In genomic region chr13:70344311-70344710, GRCm38 (mm10) we compare ENCODE assay signal across 23 mouse cellular contexts.
DNase-seq lines count a peak whose midpoint lies in the region; ATAC-seq and TF ChIP-seq lines count a peak whose summit lies in the region.
"Had no signal": no experiment of that assay in that cellular context is flagged by ENCODE, and none has a peak within 500 bp of the region (broad histone marks: within the 10 kb centered on the region; RNA-seq: fewer than 3 reads in every experiment).

No protein-coding gene starts in this region.

- 65% methylated on average over 5 of the region's 5 CpGs for WGBS in hindbrain, embryonic 10.5 days
- 39% methylated on average over 5 of the region's 5 CpGs for WGBS in hindbrain, embryonic 14.5 days
- 33% methylated on average over 5 of the region's 5 CpGs for WGBS in midbrain, embryonic 12.5 days
- WGBS in midbrain, embryonic 16.5 days, result 19% methylated on average over 5 of the region's 5 CpGs
- WGBS in midbrain, embryonic 14.5 days, result 8% methylated on average over 5 of the region's 5 CpGs
- 61% methylated on average over 5 of the region's 5 CpGs for WGBS in intestine, postnatal 0 days

- H3K36me3 ChIP-seq in hindbrain, embryonic 10.5 days, result no peaks in the 10 kb centered on the region
- H3K36me3 ChIP-seq in hindbrain, embryonic 14.5 days (replicated peaks; ENCODE audit: control insufficient read depth, insufficient read depth), result no peaks in the 10 kb centered on the region
- H3K36me3 ChIP-seq in midbrain, embryonic 12.5 days, result no peaks in the 10 kb centered on the region
- no peaks in the 10 kb centered on the region for H3K36me3 ChIP-seq in midbrain, embryonic 16.5 days (ENCODE audit: control insufficient read depth, insufficient read depth, low read length)
- H3K36me3 ChIP-seq in midbrain, embryonic 14.5 days (ENCODE audit: control insufficient read depth, insufficient read depth, low read length), result no peaks in the 10 kb centered on the region
- no peaks in the 10 kb centered on the region for H3K36me3 ChIP-seq in intestine, postnatal 0 days (ENCODE audit: control insufficient read depth, insufficient read depth)
- H3K36me3 ChIP-seq: embryonic facial prominence, embryonic 13.5 days; hindbrain, embryonic 15.5 days; intestine, embryonic 15.5 days; liver, embryonic 12.5 days had no signal

- no peaks in the 10 kb centered on the region for H3K9me3 ChIP-seq in hindbrain, embryonic 10.5 days
- H3K9me3 ChIP-seq in hindbrain, embryonic 14.5 days (ENCODE audit: control insufficient read depth, low read length), result no peaks in the 10 kb centered on the region
- no peaks in the 10 kb centered on the region for H3K9me3 ChIP-seq in midbrain, embryonic 12.5 days
- no peaks in the 10 kb centered on the region for H3K9me3 ChIP-seq in midbrain, embryonic 16.5 days (replicated peaks; ENCODE audit: control insufficient read depth, low read length, poor library complexity, severe bottlenecking)
- no peaks in the 10 kb centered on the region for H3K9me3 ChIP-seq in midbrain, embryonic 14.5 days (ENCODE audit: control insufficient read depth, low read length)
- no peaks in the 10 kb centered on the region for H3K9me3 ChIP-seq in intestine, postnatal 0 days (ENCODE audit: control insufficient read depth)
- H3K9me3 ChIP-seq: embryonic facial prominence, embryonic 13.5 days; hindbrain, embryonic 15.5 days; intestine, embryonic 15.5 days; liver, embryonic 12.5 days had no signal

- no peaks in the 10 kb centered on the region for H3K27me3 ChIP-seq in hindbrain, embryonic 10.5 days (ENCODE audit: insufficient read depth, poor library complexity, severe bottlenecking)
- no peaks in the 10 kb centered on the region for H3K27me3 ChIP-seq in hindbrain, embryonic 14.5 days (ENCODE audit: control insufficient read depth, insufficient read depth, low read length)
- H3K27me3 ChIP-seq in midbrain, embryonic 12.5 days, result peaks cover 6% of the 10 kb centered on the region; the same call in 1 of the 2 replicates
- no peaks in the 10 kb centered on the region for H3K27me3 ChIP-seq in midbrain, embryonic 16.5 days (ENCODE audit: control insufficient read depth, insufficient read depth, low read depth, low read length)
- H3K27me3 ChIP-seq in midbrain, embryonic 14.5 days (ENCODE audit: control insufficient read depth, insufficient read depth, low read length), result no peaks in the 10 kb centered on the region
- no peaks in the 10 kb centered on the region for H3K27me3 ChIP-seq in intestine, postnatal 0 days (replicated peaks; ENCODE audit: control insufficient read depth, insufficient read depth, low read length)
- H3K27me3 ChIP-seq: embryonic facial prominence, embryonic 13.5 days; hindbrain, embryonic 15.5 days; intestine, embryonic 15.5 days; liver, embryonic 12.5 days had no signal

- no peak for DNase-seq in hindbrain, embryonic 10.5 days (ENCODE audit: low spot score)
- DNase-seq in hindbrain, embryonic 14.5 days (ENCODE audit: low spot score), result no peak
- DNase-seq in midbrain, embryonic 14.5 days, result peak; percentile 36
- DNase-seq in thymus, postnatal 10 days (ENCODE audit: low spot score in 2 of 2), result no peak
- DNase-seq: adrenal gland, postnatal 14 days; cerebellum, adult 11 months; cerebellum, adult 9-11 months; gastrocnemius, postnatal 14 days; heart, postnatal 14 days; liver, postnatal 0 days; lung, postnatal 36 days; right cerebral cortex, postnatal 25 days; thymus, postnatal 36 days had no signal

- no peak for TF ChIP-seq CTCF in intestine, postnatal 0 days (IDR thresholded peaks at IDR 0.05; ENCODE audit: low read depth)

- no peak for ATAC-seq in hindbrain, embryonic 14.5 days (ENCODE audit: low FRiP score)
- ATAC-seq in midbrain, embryonic 12.5 days (ENCODE audit: low FRiP score, low read depth), result peak; percentile 77
- ATAC-seq in midbrain, embryonic 16.5 days, result no peak
- no peak; the same call in 1 of the 2 replicates for ATAC-seq in midbrain, embryonic 14.5 days (ENCODE audit: low FRiP score, low TSS enrichment)
- no peak for ATAC-seq in intestine, postnatal 0 days
- ATAC-seq: forebrain, embryonic 14.5 days; intestine, embryonic 15.5 days; liver, embryonic 12.5 days; liver, postnatal 0 days had no signal

- H3K4me3 ChIP-seq in hindbrain, embryonic 10.5 days, result no peak overlapping the region
- H3K4me3 ChIP-seq in hindbrain, embryonic 14.5 days (replicated peaks; ENCODE audit: low read length), result no peak overlapping the region
- no peak overlapping the region for H3K4me3 ChIP-seq in midbrain, embryonic 12.5 days
- no peak overlapping the region for H3K4me3 ChIP-seq in midbrain, embryonic 16.5 days (ENCODE audit: low read depth, low read length)
- no peak overlapping the region for H3K4me3 ChIP-seq in midbrain, embryonic 14.5 days (replicated peaks; ENCODE audit: low read depth, low read length)
- no peak overlapping the region for H3K4me3 ChIP-seq in intestine, postnatal 0 days (ENCODE audit: low read depth, low read length)
- H3K4me3 ChIP-seq: embryonic facial prominence, embryonic 13.5 days; erythroblast, embryonic 14.5 days; hindbrain, embryonic 15.5 days; intestine, embryonic 15.5 days; layer of hippocampus, adult 2 months; liver, embryonic 12.5 days had no signal

- H3K9ac ChIP-seq in hindbrain, embryonic 14.5 days, result no peak overlapping the region
- no peak overlapping the region for H3K9ac ChIP-seq in midbrain, embryonic 12.5 days (replicated peaks)
- H3K9ac ChIP-seq in midbrain, embryonic 16.5 days (ENCODE audit: low read depth, low read length), result no peak overlapping the region
- no peak overlapping the region for H3K9ac ChIP-seq in midbrain, embryonic 14.5 days (replicated peaks; ENCODE audit: low read length)
- H3K9ac ChIP-seq in intestine, postnatal 0 days (ENCODE audit: low read depth, low read length), result no peak overlapping the region
- H3K9ac ChIP-seq: embryonic facial prominence, embryonic 13.5 days; hindbrain, embryonic 15.5 days; intestine, embryonic 15.5 days; liver, embryonic 12.5 days; liver, postnatal 0 days had no signal

- H3K27ac ChIP-seq in hindbrain, embryonic 10.5 days, result peak overlapping the region; percentile 56
- H3K27ac ChIP-seq in hindbrain, embryonic 14.5 days, result no peak overlapping the region
- no peak overlapping the region for H3K27ac ChIP-seq in midbrain, embryonic 12.5 days (replicated peaks)
- no peak overlapping the region for H3K27ac ChIP-seq in midbrain, embryonic 16.5 days (ENCODE audit: low read length)
- H3K27ac ChIP-seq in midbrain, embryonic 14.5 days (replicated peaks; ENCODE audit: low read depth, low read length), result no peak overlapping the region
- no peak overlapping the region for H3K27ac ChIP-seq in intestine, postnatal 0 days (ENCODE audit: low read depth, low read length)
- H3K27ac ChIP-seq: embryonic facial prominence, embryonic 13.5 days; hindbrain, embryonic 15.5 days; intestine, embryonic 15.5 days; layer of hippocampus, adult 2 months; liver, embryonic 12.5 days had no signal

- peaks cover 29% of the 10 kb centered on the region for H3K4me1 ChIP-seq in hindbrain, embryonic 10.5 days (replicated peaks)
- 0 out of 2 replicates have a peak, but pooled peaks cover 7% of the 10 kb centered on the region for H3K4me1 ChIP-seq in hindbrain, embryonic 14.5 days (replicated peaks; ENCODE audit: control insufficient read depth, insufficient read depth, low read length)
- H3K4me1 ChIP-seq in midbrain, embryonic 12.5 days, result peaks cover 23% of the 10 kb centered on the region
- peaks cover 3% of the 10 kb centered on the region; the same call in 1 of the 2 replicates for H3K4me1 ChIP-seq in midbrain, embryonic 16.5 days (ENCODE audit: control insufficient read depth, insufficient read depth, low read length)
- H3K4me1 ChIP-seq in midbrain, embryonic 14.5 days (ENCODE audit: control insufficient read depth, insufficient read depth, low read length), result peaks cover 15% of the 10 kb centered on the region; the same call in 1 of the 2 replicates
- no peaks in the 10 kb centered on the region for H3K4me1 ChIP-seq in intestine, postnatal 0 days (replicated peaks; ENCODE audit: control insufficient read depth, insufficient read depth, low read length)
- H3K4me1 ChIP-seq: embryonic facial prominence, embryonic 13.5 days; intestine, embryonic 15.5 days; liver, embryonic 12.5 days had no signal

- H3K4me2 ChIP-seq in hindbrain, embryonic 14.5 days (replicated peaks), result no peak overlapping the region
- no peak overlapping the region for H3K4me2 ChIP-seq in midbrain, embryonic 12.5 days (replicated peaks)
- H3K4me2 ChIP-seq in midbrain, embryonic 16.5 days (ENCODE audit: low read length), result no peak overlapping the region
- no peak overlapping the region for H3K4me2 ChIP-seq in midbrain, embryonic 14.5 days (ENCODE audit: low read length)
- H3K4me2 ChIP-seq in intestine, postnatal 0 days (replicated peaks; ENCODE audit: low read depth), result no peak overlapping the region
- H3K4me2 ChIP-seq: embryonic facial prominence, embryonic 13.5 days; hindbrain, embryonic 15.5 days; intestine, embryonic 15.5 days; liver, embryonic 12.5 days had no signal
